Mouse (Mus musculus): ENCODE data around the gene Ankrd36. TPM values are rescaled to one million over a fixed set of nuclear protein-coding genes. Genes with fewer than 3 reads are reported as not detected.

Ankrd36 gene
- polyA plus RNA-seq, 1 experiment: not detected

DNA sequence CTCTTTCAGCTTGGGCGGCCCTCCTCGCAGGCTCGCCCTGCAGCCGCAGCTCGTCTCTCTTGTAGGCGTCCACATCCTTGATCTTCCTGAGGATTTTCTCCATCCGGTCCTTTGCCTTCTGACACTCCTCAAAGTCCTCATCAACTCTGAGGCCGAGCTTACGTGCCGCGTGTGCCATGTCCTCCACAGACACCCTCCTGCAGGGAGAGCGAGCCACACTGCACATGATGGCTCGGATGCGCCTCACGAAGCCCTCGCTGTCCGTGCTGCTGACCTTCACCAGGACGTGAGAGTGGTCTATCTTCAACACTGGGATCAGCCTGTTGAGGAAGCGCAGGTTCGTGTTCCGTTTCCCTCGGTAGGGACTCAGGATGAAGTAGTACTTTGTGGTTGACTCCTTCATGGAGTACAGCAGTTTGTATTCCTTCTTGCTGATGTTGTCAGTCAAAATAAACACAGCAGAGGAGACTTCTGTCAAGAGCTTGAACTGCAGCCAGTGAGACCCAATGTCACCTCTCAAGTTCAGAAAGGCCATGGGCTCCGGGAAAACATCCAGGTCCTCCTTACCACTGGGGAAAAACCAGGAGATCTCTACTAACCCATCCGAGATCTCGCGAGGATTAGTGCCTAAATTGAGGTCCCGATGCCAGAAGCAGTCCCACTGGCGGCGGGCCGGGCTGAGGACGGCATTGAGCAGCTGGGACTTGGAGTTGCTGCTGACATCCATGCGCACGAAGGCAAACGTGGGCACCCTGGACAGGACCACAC is 147.6 kb downstream of the Ankrd36 start:
- no peak overlapping the region for H3K4me3 ChIP-seq (ENCODE audit: insufficient read depth, low read length)
- H3K4me1 ChIP-seq (ENCODE audit: control insufficient read depth, insufficient read depth, low read length): no peaks in the 10 kb centered on the region
- no peak overlapping the region for H3K27ac ChIP-seq (ENCODE audit: insufficient read depth, low read length)
- TF ChIP-seq CTCF (IDR thresholded peaks at IDR 0.05; ENCODE audit: borderline replicate concordance, insufficient read depth, low read length) (no peak), POLR2A (IDR thresholded peaks at IDR 0.05; ENCODE audit: low read depth, low read length) (no peak)

GRCm38 (mm10) chr11:5718611-5719354 is 149.3 kb downstream of the Ankrd36 start:
- Histone ChIP-seq H3K4me1 (ENCODE audit: control insufficient read depth, insufficient read depth, low read length) (no peaks in the 10 kb centered on the region), H3K4me3 (ENCODE audit: insufficient read depth, low read length) (no peak overlapping the region), H3K27ac (ENCODE audit: insufficient read depth, low read length) (no peak overlapping the region)
- TF ChIP-seq POLR2A (IDR thresholded peaks at IDR 0.05; ENCODE audit: low read depth, low read length) (no peak), CTCF (IDR thresholded peaks at IDR 0.05; ENCODE audit: borderline replicate concordance, insufficient read depth, low read length) (no peak)

GRCm38 (mm10) chr11:5729582-5729981 is 160.1 kb downstream of the Ankrd36 start:
- TF ChIP-seq POLR2A (IDR thresholded peaks at IDR 0.05; ENCODE audit: low read depth, low read length) (no peak), CTCF (IDR thresholded peaks at IDR 0.05; ENCODE audit: borderline replicate concordance, insufficient read depth, low read length) (no peak)
- H3K4me1 ChIP-seq (ENCODE audit: control insufficient read depth, insufficient read depth, low read length): peaks cover 1% of the 10 kb centered on the region; the same call in 1 of the 2 replicates
- no peak overlapping the region for H3K27ac ChIP-seq (ENCODE audit: insufficient read depth, low read length)
- no peak overlapping the region for H3K4me3 ChIP-seq (ENCODE audit: insufficient read depth, low read length)

DNA sequence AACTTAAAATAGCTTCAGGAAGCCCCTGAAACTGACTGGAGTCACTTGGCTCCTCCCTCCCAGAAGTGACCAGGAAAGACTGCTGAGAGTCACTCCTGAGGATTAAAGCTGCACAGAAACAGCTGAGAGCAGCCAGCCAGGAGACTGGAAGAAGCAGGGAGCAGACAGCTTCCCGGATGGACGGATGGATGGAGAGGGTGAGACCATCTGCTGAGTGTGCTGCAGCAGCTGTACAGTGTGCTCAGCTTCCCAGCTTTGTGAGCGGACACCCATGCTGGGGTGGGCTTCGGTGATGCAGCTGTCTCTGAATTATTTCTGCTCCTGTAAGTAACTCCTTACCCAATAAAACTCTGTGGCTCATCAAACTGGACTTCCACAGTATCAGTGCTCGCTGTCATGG is 162.9 kb downstream of the Ankrd36 start:
- no peak overlapping the region for H3K27ac ChIP-seq (ENCODE audit: insufficient read depth, low read length)
- TF ChIP-seq CTCF (IDR thresholded peaks at IDR 0.05; ENCODE audit: borderline replicate concordance, insufficient read depth, low read length): no peak
- no peak for TF ChIP-seq POLR2A (IDR thresholded peaks at IDR 0.05; ENCODE audit: low read depth, low read length)
- H3K4me3 ChIP-seq (ENCODE audit: insufficient read depth, low read length): no peak overlapping the region
- H3K4me1 ChIP-seq (ENCODE audit: control insufficient read depth, insufficient read depth, low read length): peaks cover 3% of the 10 kb centered on the region

GRCm38 (mm10) chr11:5734323-5734722 is 164.8 kb downstream of the Ankrd36 start:
- no peak for TF ChIP-seq POLR2A (IDR thresholded peaks at IDR 0.05; ENCODE audit: low read depth, low read length)
- no peak for TF ChIP-seq CTCF (IDR thresholded peaks at IDR 0.05; ENCODE audit: borderline replicate concordance, insufficient read depth, low read length)

DNA sequence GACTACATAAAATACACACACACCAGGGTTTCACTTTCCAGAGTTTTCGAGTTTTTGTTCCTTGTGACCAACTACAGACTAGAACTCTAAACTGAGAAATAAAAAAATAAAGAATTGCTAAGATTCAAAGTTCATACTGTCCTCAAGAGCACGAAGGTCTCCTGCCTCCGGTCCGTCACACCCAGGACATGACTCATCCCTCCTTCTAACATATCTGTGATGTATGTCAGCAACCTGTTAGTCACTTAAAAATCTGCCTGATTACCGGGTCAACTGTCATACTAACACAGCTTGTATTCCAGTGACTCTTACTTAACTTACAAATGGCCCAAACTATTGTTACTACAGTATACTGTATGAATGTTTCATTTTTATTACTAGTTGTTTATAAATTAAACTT is 167.7 kb downstream of the Ankrd36 start:
- no peak overlapping the region for H3K27ac ChIP-seq (ENCODE audit: insufficient read depth, low read length)
- no peak overlapping the region for H3K4me3 ChIP-seq (ENCODE audit: insufficient read depth, low read length)
- no peak for TF ChIP-seq POLR2A (IDR thresholded peaks at IDR 0.05; ENCODE audit: low read depth, low read length)
- TF ChIP-seq CTCF (IDR thresholded peaks at IDR 0.05; ENCODE audit: borderline replicate concordance, insufficient read depth, low read length): no peak
- H3K4me1 ChIP-seq (ENCODE audit: control insufficient read depth, insufficient read depth, low read length): peaks cover 13% of the 10 kb centered on the region

More at GRCm38 (mm10) chr11:5734323-5734722, 164.8 kb downstream of the Ankrd36 start:
- Histone ChIP-seq H3K27ac (ENCODE audit: insufficient read depth, low read length) (no peak overlapping the region), H3K4me1 (ENCODE audit: control insufficient read depth, insufficient read depth, low read length) (peaks cover 10% of the 10 kb centered on the region), H3K4me3 (ENCODE audit: insufficient read depth, low read length) (no peak overlapping the region)

Other genes starting within 250 kb of the Ankrd36 start
- gene Znrf3, start 124.8 kb upstream of the Ankrd36 start, polyA plus RNA-seq (2011; ENCODE audit: insufficient read length, low read depth, missing spikeins): 6.3 and 6.7 TPM in 2 replicates
- gene Xbp1, start 49.0 kb upstream of the Ankrd36 start, polyA plus RNA-seq (2011; ENCODE audit: insufficient read length, low read depth, missing spikeins): 108 and 121 TPM in 2 replicates
- 6.5 and 10.4 TPM in 2 replicates for gene Ccdc117, start 27.5 kb upstream of the Ankrd36 start, polyA plus RNA-seq (2011; ENCODE audit: insufficient read length, low read depth, missing spikeins)
- gene Mrps24, start 146.0 kb downstream of the Ankrd36 start, polyA plus RNA-seq (2011; ENCODE audit: insufficient read length, low read depth, missing spikeins): 40.2 and 41.9 TPM in 2 replicates
- gene Urgcp, start 192.7 kb downstream of the Ankrd36 start, polyA plus RNA-seq (2011; ENCODE audit: insufficient read length, low read depth, missing spikeins): 18.5 and 19.7 TPM in 2 replicates
- gene Dbnl, start 218.8 kb downstream of the Ankrd36 start, polyA plus RNA-seq (2011; ENCODE audit: insufficient read length, low read depth, missing spikeins): 46.0 and 48.4 TPM in 2 replicates
- gene Pgam2, start 234.0 kb downstream of the Ankrd36 start, polyA plus RNA-seq (2011; ENCODE audit: insufficient read length, low read depth, missing spikeins): 2.8 TPM in 1 of 2 replicates, not detected in the other